24 mouse cellular contexts compared by ENCODE assay signal in genomic region chr14:74814848-74815789, GRCm38 (mm10).
DNase-seq lines count a peak whose midpoint lies in the region; ATAC-seq lines count a peak whose summit lies in the region.
"Had no signal": no experiment of that assay in that cellular context is flagged by ENCODE, and none has a peak within 500 bp of the region (broad histone marks: within the 10 kb centered on the region; RNA-seq: fewer than 3 reads in every experiment).

No protein-coding gene starts in this region.

- peaks cover 7% of the 10 kb centered on the region for H3K36me3 ChIP-seq in neural tube, embryonic 13.5 days
- peaks cover 7% of the 10 kb centered on the region for H3K36me3 ChIP-seq in midbrain, embryonic 13.5 days

- intact Hi-C loops in heart, postnatal 25 days (cut with DNase I), result no loop called here

- ATAC-seq in neural tube, embryonic 13.5 days (ENCODE audit: low read depth), result peak; percentile 64; the same call in 1 of the 2 replicates
- ATAC-seq in midbrain, embryonic 13.5 days, result peak; percentile 61
- ATAC-seq: intestine, embryonic 16.5 days; liver, embryonic 12.5 days had no signal

- DNase-seq in heart, adult 11 months, result peak; percentile 82
- DNase-seq in heart, postnatal 25 days (ENCODE audit: low spot score), result no peak
- no peak for DNase-seq in neural tube, embryonic 10.5 days (ENCODE audit: extremely low spot score, low spot score)
- no peak for DNase-seq in adipocyte (ENCODE audit: low spot score)
- no peak for DNase-seq in frontal cortex, postnatal 10 days (ENCODE audit: low spot score in 2 of 2)
- no peak for DNase-seq in retina, postnatal 1 day
- DNase-seq: adrenal gland, postnatal 25 days; cerebellum, adult 9-10 months; kidney, adult 9 months; kidney, postnatal 14 days; lung, adult 18-20 months; lung, postnatal 10 days; right cerebral cortex, adult 18-20 months; right cerebral cortex, postnatal 4 days; thymus, postnatal 25 days had no signal

- peak overlapping the region; percentile 54; the same call in 1 of the 2 replicates for H3K27ac ChIP-seq in neural tube, embryonic 13.5 days (replicated peaks)
- peak overlapping the region; percentile 25; the same call in 1 of the 2 replicates for H3K27ac ChIP-seq in midbrain, embryonic 13.5 days
- H3K27ac ChIP-seq: embryonic facial prominence, embryonic 10.5 days; heart, embryonic 10.5 days; layer of hippocampus, adult 2 months; limb, embryonic 13.5 days; liver, embryonic 12.5 days; stomach, embryonic 15.5 days had no signal

- H3K4me1 ChIP-seq in neural tube, embryonic 13.5 days (replicated peaks), result peaks cover 54% of the 10 kb centered on the region
- peaks cover 20% of the 10 kb centered on the region for H3K4me1 ChIP-seq in midbrain, embryonic 13.5 days (replicated peaks)
- H3K4me1 ChIP-seq: stomach, embryonic 15.5 days had no signal

- H3K9ac ChIP-seq in neural tube, embryonic 13.5 days, result no peak overlapping the region
- no peak overlapping the region for H3K9ac ChIP-seq in midbrain, embryonic 13.5 days (replicated peaks)
- H3K9ac ChIP-seq: limb, embryonic 13.5 days; liver, embryonic 12.5 days; stomach, embryonic 15.5 days had no signal

- no peak overlapping the region for H3K4me2 ChIP-seq in neural tube, embryonic 13.5 days
- no peak overlapping the region for H3K4me2 ChIP-seq in midbrain, embryonic 13.5 days (replicated peaks)
- H3K4me2 ChIP-seq: limb, embryonic 13.5 days; liver, embryonic 12.5 days; stomach, embryonic 15.5 days had no signal

- WGBS in neural tube, embryonic 13.5 days, result 57% methylated on average over 17 of the region's 17 CpGs
- WGBS in midbrain, embryonic 13.5 days, result 57% methylated on average over 17 of the region's 17 CpGs

- no peaks in the 10 kb centered on the region for H3K27me3 ChIP-seq in neural tube, embryonic 13.5 days
- H3K27me3 ChIP-seq in midbrain, embryonic 13.5 days, result no peaks in the 10 kb centered on the region
- H3K27me3 ChIP-seq: limb, embryonic 13.5 days; liver, embryonic 12.5 days; stomach, embryonic 15.5 days had no signal

- no peaks in the 10 kb centered on the region for H3K9me3 ChIP-seq in neural tube, embryonic 13.5 days
- no peaks in the 10 kb centered on the region for H3K9me3 ChIP-seq in midbrain, embryonic 13.5 days
- H3K9me3 ChIP-seq: embryonic facial prominence, embryonic 10.5 days; heart, embryonic 10.5 days; limb, embryonic 13.5 days; liver, embryonic 12.5 days; stomach, embryonic 15.5 days had no signal

- H3K4me3 ChIP-seq in neural tube, embryonic 13.5 days, result no peak overlapping the region
- no peak overlapping the region for H3K4me3 ChIP-seq in midbrain, embryonic 13.5 days (replicated peaks)
- H3K4me3 ChIP-seq: embryonic facial prominence, embryonic 10.5 days; heart, embryonic 10.5 days; layer of hippocampus, adult 2 months; limb, embryonic 13.5 days; liver, embryonic 12.5 days; stomach, embryonic 15.5 days had no signal
